Mouse (Mus musculus): ENCODE data around the gene Drd5.

DNA sequence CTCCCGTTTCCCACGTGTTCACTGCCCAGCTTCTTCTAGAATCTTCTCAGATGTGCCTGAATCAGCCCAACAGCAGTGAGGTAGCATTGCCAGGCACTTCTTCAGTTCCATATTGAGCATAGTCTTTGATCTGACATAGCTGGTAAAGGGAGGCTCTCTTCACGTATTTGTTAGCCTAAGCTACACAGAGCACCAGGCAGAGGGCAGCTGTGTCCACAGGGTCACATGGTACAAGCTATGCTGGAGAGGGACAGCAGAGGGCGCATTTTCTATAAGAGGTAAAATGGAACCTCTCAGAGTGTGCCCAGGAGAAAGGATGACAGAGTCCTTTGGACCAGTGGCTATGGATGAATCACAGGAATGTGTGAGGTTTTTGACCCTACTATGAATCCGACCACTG is 10.3 kb upstream of the Drd5 start:
- TF ChIP-seq CTCF (IDR thresholded peaks at IDR 0.05; ENCODE audit: low read depth) (peak; percentile 68), EP300 (IDR thresholded peaks at IDR 0.05; ENCODE audit: low read depth) (no peak)

Data from liver, embryonic 14.5 days (tissue).